Mouse (Mus musculus) embryonic stem cell, embryonic (primary cell): ENCODE results near the gene Gm11639.

Source experiments
- CTCF ChIA-PET, 4 experiments: fragments of 300-600 bp in 2 of 4; fragments of 350-600 bp in 2 of 4; sonication (Branson Sonifier 250); formaldehyde crosslinking; loops; one replicate each; lab custom pipeline; 2022; ENCODE audit warnings: inconsistent platforms in 2 of 4; lab: Charles Lee
- POLR2A ChIA-PET, 4 experiments: fragments of 300-600 bp in 2 of 4; fragments of 350-600 bp in 2 of 4; sonication (Branson Sonifier 250); formaldehyde crosslinking; loops; one replicate each; lab custom pipeline; 2022; ENCODE audit warnings: antibody characterized with exemption in 4 of 4, inconsistent platforms in 1 of 4; lab: Charles Lee

Gene Gm11639

DNA sequence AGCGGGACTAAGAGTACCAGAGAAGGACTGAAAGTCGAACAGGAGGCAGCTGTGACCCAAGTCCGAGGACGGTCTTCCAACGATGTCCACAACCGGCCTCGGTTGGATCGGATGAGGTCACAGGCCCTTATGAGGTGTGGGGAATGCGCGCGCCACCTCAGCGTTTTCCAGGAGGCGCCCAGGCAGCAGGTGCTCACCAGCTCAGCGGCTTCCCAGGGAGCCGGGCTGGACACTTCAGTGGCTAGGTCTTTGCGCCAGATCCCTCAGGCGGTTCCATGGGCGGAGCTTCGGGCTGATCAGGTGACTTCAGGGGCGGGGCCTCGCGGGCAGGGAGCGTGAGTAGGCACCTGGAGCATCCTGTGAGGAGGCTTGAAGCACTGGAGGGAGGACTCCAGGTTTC lies at the start of gene Gm11639:
Gene Gm11639 (plus strand): TSS at position 160 of the 400 bp plus-strand sequence.
- CTCF ChIA-PET = interaction anchor here in 1 of 4 experiments (1.1 kb wide), 1 partner anchor 224 kb away, joined by 3 read pairs; no protein-coding TSS in a partner anchor

DNA sequence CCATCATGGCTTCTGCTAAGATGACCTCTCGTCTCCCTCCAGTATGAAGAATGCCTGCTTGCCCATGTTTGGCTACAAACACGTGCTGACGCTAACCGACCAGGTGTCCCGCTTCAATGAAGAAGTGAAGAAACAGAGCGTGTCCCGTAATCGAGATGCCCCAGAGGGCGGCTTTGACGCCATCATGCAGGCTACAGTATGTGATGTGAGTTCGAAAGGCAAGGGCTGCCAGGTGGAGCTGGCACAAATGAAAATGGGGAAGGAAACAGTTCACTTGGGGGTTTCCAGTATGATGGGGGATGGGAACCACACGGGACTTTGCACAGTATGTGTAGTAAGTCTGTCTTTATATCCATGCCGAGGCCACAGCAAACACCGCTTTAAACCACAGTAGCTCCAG lies 48.5 kb upstream of the Gm11639 start:
- CTCF ChIA-PET = no interaction called here
- POLR2A ChIA-PET = interaction anchor here in 1 of 4 experiments (1.1 kb wide), 1 partner anchor 406 kb away, joined by 3 read pairs; the partner anchor contains the start of gene Mapt

More for the DNA sequence above, at the start of gene Gm11639:
- POLR2A ChIA-PET = interaction anchor here in 2 of 4 experiments (0.5 to 1.5 kb wide), 7 partner anchors 55 to 454 kb away, joined by 3 to 4 read pairs (median 3); partner anchors contain the start of genes Mapt (in 1 of the 2) and Mettl2 (in 1 of the 2)

DNA sequence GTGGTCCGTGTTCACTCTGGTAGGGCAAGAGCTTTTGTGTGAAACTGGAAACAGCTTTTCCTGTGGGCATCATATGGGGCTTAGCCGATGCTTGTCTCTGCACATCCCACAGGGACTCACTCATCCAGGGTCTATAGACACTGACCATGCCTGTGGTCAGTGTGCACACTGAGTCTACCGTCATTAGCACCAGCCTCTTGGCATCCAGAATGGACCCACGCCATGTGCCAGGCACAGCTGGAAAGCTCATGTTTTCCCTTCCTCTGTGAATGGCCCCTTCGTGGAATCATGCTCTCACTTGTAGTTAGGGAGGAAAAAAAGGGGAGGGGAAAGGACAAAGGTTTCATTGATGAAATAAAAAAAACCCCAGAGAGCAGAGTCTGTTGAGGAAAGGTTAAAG lies 47.5 kb upstream of the Gm11639 start:
- POLR2A ChIA-PET = interaction anchor here in 2 of 4 experiments (0.6 to 1.1 kb wide), 2 partner anchors 28 to 407 kb away, joined by 3 read pairs; partner anchors contain the start of gene Mapt (in 1 of the 2)
- CTCF ChIA-PET = interaction anchor here in 2 of 4 experiments (0.6 kb wide), 2 partner anchors 166 to 474 kb away, joined by 3 to 14 read pairs; no protein-coding TSS in a partner anchor

DNA sequence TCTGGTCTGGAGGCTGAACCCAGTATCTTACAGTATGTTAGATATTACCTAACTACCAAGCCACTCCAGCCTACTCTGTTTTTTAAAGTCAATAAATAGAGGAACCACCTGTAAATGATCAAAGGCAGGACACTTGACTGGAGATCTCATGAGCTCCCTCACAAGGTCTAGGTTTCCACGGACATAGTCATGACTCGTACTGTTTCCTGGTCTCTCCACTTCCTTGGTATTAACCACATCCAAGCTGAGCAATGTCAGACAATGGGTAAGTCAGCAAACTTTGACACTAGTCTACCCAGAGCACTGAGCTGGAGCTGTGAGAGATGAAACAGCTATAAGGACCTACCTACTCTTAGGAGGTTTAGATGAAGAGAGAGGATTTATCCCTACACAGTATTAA lies 46.6 kb upstream of the Gm11639 start:
- POLR2A ChIA-PET = interaction anchor here in 3 of 4 experiments (0.6 to 1.3 kb wide), 3 partner anchors 13 to 634 kb away, joined by 3 read pairs; no protein-coding TSS in a partner anchor
- CTCF ChIA-PET = no interaction called here

DNA sequence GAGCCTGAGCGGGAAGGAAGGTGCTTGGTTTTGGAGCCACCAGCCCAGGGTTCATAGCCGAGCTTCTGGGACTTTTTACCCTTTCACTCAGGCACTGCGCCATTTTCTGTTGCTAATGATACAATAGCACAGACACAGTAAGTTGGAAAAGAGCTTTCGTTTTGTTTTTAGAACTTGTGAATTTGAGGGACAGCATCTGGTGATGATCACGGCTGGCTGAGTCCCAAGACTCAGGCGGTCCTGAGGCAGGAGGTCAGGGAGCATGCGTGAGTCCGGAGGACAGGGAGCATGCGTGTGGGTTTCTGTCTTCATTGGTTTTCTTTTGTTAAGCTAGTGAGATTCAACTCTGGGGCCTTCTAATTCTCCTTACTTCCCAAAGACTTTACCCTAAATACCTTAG lies 45.9 kb upstream of the Gm11639 start:
- POLR2A ChIA-PET = interaction anchor here in 2 of 4 experiments (0.6 to 1.3 kb wide), 3 partner anchors 14 to 633 kb away, joined by 3 read pairs; no protein-coding TSS in a partner anchor
- CTCF ChIA-PET = no interaction called here

DNA sequence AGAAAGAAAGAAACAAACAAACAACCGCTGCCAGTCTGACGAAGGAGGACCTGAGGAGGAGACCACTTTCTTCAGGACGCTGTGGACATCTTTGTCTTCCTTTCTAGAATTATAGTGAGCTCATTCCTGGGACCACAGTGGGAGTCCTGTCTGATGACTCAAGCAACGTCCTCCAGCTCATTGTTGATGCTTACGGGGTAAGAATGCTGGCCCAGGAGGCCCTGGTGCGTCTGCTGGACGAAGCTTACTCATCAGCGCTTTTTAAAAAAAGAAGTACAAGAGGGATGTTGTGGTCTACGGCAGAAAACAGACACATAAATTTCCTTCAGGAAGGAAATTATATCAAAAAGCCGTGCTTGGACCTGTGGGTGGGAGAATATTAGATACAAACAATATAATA lies 44.6 kb upstream of the Gm11639 start:
- CTCF ChIA-PET = no interaction called here
- POLR2A ChIA-PET = interaction anchor here in 2 of 4 experiments (0.5 to 1.3 kb wide), 2 partner anchors 15 to 554 kb away, joined by 3 to 4 read pairs; no protein-coding TSS in a partner anchor

DNA sequence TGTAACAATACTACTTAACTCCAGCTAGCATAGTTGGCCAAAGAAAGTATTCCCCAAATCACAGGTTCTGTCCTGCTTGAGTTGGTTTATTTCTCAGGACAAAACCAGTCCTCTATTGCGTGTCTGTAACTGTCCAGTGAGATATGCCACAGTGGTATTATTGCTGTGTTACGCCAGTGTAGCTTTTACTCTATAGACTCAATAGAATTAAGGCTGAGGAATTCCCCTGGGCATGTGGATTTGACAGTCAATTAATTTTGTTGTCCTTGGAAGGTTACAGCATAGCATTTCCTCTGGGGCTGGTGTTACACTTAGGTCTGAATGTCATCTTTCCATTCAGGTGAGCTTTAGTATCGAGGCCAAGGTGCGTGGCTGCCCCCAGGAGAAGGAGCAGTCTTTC lies 42.3 kb upstream of the Gm11639 start:
- ChIA-PET POLR2A (no interaction called here), CTCF (no interaction called here)

DNA sequence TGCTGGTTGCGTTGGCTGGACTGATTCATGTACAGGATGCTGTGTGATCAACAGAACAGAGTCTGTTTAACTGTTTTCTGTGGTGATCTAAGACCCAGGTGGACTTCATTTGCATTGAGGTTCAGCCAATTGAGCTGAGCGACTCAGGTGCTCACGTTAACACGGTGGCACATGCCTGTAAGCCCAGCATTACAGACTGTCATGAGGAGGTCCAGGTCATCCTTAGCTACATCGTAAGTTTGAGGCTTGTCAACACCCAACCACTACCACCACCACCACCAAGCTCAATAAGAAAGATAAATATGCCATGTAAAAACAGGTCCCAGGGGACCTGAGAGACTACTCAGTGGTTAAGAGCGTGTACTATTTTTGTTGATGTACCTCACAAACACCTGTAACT lies 40.1 kb upstream of the Gm11639 start:
- POLR2A ChIA-PET = interaction anchor here in 2 of 4 experiments (0.7 to 1.0 kb wide), 2 partner anchors 14 to 942 kb away, joined by 3 read pairs; no protein-coding TSS in a partner anchor

DNA sequence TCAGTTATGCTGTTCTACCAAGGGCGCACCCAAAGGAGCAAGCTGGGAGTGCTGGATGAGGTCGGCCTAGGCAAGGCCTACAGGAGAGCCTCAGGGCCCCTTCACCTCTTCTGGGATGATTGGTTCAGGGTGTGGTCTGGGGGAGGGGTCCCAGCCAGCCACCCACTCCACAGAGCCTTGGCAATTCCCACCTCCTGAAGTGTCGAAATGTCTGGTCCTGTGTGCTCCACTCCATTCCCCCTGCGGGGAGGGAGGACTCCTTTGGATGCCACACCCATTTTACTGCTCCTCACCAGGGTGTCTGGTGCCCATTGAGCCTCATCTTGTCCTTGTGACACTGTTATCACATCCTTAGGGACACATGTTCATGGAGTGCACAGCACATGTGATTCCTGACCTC lies 39.3 kb upstream of the Gm11639 start:
- POLR2A ChIA-PET = interaction anchor here in 2 of 4 experiments (0.6 to 1.0 kb wide), 3 partner anchors 14 to 941 kb away, joined by 3 read pairs; no protein-coding TSS in a partner anchor

More for the DNA sequence above, 40.1 kb upstream of the Gm11639 start:
- CTCF ChIA-PET = interaction anchor here in 1 of 4 experiments (0.6 kb wide), 1 partner anchor 84 kb away, joined by 4 read pairs; no protein-coding TSS in a partner anchor

DNA sequence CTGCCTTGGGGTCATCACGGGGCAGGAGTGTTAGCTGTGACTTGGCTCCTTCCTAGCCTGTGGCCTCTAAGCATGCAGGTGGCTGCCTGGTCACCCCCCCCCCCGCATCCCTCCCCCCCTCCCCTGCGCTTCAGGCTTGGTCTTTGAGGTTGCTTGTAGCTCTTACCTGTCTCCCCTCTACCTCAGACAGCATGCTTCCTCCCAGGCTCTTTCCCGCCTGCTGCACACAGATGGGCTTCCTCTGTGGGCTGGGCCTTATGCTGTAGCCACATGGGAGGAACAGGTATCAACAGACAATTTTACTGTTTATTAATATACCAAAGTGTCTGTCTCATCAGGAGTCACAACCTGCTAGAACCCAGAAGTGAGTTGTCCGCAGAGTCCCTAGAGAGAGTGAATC lies 38.9 kb upstream of the Gm11639 start:
- CTCF ChIA-PET = interaction anchor here in 2 of 4 experiments (0.6 kb wide), 2 partner anchors 53 to 60 kb away, joined by 3 to 4 read pairs; no protein-coding TSS in a partner anchor
- POLR2A ChIA-PET = interaction anchor here in 2 of 4 experiments (0.6 to 1.0 kb wide), 2 partner anchors 15 to 27 kb away, joined by 3 read pairs; no protein-coding TSS in a partner anchor

More for the DNA sequence above, 39.3 kb upstream of the Gm11639 start:
- CTCF ChIA-PET = interaction anchor here in 2 of 4 experiments (0.6 kb wide), 2 partner anchors 52 to 59 kb away, joined by 3 to 4 read pairs; no protein-coding TSS in a partner anchor

DNA sequence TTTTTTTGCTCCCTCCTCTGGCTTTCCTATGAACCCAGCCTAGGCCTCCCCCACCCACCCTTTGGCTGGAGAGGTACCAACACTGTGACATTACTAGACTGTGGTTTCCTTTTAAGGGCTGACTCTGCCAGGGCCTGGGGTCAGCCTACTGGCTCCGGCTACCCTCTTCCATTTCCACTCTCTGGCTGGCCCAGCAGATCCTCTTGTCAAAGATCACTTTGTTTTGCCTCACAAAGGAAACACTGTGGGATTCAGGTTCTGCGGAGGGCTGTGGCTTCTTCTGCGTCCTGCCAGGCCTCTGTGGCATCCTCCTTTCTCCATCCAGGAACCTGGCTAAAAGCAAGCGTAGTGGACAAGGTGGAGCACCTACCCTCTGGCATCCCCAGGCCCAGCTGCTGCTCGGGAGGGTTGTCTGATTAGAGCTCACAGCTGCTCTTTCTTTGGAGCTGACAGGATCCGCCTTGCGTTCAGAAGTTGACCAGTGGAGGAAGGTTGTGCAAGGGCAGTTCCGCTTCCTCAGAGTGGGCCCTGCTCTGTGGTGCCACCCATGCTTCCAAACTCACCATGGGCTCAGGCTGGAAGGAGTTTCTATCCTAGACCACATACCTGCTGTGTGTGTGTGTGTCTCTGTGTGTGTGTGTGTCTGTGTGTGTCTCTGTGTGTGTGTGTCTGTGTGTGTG lies 38.2 kb upstream of the Gm11639 start:
- CTCF ChIA-PET = no interaction called here
- POLR2A ChIA-PET = interaction anchor here in 1 of 4 experiments (0.6 to 1.2 kb wide), 4 partner anchors 10 to 43 kb away, joined by 3 to 5 read pairs (median 4); no protein-coding TSS in a partner anchor

DNA sequence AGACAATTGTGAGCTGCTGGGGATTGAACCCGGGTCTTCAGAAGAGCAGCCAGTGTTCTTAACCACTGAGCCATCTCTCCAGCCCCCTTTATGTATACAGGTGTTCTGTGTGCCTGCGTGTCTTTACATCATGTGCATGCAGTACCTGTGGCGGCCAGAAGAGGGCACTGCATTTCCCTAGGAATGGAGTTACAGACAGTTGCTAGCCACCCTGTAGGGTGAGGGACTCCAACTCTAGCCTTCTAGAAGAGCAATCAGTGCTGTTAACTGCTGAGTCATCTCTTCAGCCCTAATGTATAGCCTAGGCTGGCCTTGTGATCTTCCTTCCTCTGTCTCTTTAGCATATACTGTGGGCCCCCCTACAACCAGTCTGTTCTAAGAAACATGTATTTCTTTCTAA lies 36.9 kb upstream of the Gm11639 start:
- ChIA-PET POLR2A (interaction anchor here in 1 of 4 experiments (1.0 to 1.2 kb wide), 2 partner anchors 9 to 23 kb away, joined by 3 to 5 read pairs; no protein-coding TSS in a partner anchor), CTCF (interaction anchor here in 3 of 4 experiments (0.6 to 1.4 kb wide), 4 partner anchors 12 to 260 kb away, joined by 3 to 8 read pairs (median 4); no protein-coding TSS in a partner anchor)

DNA sequence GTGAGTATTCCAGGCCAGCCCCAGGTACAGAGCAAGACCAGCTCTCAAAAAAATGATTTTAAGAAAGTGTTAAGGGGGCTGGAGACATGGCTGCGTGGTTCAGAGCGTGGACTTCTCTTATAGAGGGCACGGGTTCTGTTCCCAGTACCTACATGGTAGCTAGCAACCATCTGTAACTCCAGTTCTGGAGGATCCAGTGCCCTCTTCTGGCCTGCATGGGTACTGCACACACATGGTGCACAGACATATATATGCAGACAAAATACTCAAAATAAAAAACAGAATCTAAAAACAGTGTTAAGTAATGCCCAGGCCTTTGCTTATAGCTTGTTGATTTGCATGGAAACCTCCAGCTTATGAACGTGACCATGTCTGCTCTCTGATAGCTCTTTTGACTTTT lies 24.9 kb upstream of the Gm11639 start:
- CTCF ChIA-PET = interaction anchor here in 2 of 4 experiments (0.6 to 1.2 kb wide), 6 partner anchors 12 to 1373 kb away, joined by 3 to 6 read pairs (median 4); no protein-coding TSS in a partner anchor

DNA sequence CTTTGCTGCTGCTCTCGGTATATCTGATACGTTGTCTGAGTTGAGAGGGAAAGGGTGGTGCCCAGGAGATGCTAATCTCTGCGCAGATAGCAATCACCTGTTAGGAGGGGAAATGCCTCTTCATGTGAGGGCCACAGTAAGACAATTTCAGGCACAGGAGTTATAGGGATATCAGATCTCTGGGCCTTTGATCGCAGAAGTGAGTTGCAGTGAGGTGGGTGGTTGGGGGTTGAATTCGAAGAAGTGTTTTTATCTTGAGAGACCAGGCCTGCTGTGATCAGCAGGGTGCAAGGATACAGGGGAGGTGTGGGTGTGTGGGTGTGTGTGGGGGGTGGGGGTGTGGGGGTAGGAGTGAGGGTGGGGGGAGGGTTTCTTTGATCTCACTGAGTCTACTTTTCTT lies 24.4 kb upstream of the Gm11639 start:
- POLR2A ChIA-PET = interaction anchor here in 1 of 4 experiments (1.0 kb wide), 1 partner anchor 9 kb away, joined by 3 read pairs; no protein-coding TSS in a partner anchor
- CTCF ChIA-PET = interaction anchor here in 2 of 4 experiments (0.6 to 1.2 kb wide), 5 partner anchors 13 to 1373 kb away, joined by 3 to 5 read pairs (median 3); no protein-coding TSS in a partner anchor

More for the DNA sequence above, 24.9 kb upstream of the Gm11639 start:
- POLR2A ChIA-PET = interaction anchor here in 2 of 4 experiments (0.6 to 1.0 kb wide), 3 partner anchors 9 to 74 kb away, joined by 3 read pairs; no protein-coding TSS in a partner anchor

DNA sequence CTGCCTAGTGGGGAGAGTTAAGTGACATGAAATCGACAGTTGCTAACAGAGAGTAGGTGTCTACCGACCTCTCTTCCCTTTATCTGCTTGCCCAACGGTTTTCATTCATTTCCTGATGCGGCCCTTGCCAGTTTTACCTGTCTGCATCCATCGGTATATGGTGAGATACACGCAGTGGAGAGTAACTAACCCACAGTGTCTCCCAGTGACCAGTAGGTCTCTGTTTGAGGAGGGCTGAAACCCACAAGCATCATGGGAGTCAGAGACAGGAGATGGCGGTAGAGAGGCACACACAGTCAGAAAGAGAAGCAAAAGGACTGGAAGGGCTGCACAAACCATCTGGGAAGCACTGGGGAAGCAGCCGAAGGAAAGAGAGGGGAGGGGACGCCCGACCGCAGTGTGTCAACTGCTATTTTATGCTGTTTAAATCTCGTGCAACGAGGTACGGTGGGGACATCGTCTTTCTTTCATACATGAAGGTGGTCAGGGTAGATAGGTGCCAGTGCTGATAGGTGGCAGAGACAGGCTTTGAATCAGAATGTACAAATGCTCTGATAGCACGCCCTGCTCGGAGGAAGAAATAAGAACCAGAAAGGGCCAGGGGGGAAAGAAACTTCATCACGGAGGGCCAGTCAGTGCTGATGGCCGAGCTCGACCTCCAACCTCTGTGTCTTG lies 23.8 kb upstream of the Gm11639 start:
- POLR2A ChIA-PET = no interaction called here
- CTCF ChIA-PET = no interaction called here

DNA sequence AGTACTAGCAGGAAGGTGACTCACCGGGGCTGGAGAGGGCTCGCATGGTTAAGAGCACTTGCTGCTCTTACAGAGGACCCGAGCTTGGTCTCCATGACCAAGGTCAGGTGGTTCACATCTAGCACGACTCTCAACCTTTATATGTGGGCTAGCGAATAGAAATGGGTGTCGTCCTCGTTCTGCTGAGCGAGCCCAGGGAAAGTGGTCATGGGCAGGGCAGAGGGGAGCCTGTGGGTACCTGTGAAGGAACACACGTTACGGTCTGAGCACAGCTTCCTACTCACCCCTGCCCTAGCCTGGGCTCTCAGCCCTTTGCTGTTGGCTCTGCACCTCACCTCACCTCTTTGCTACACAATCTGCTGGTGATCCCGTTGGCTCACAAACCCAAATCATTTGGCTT lies 22.9 kb upstream of the Gm11639 start:
- POLR2A ChIA-PET = interaction anchor here in 2 of 4 experiments (0.5 to 0.6 kb wide), 2 partner anchors 560 to 1639 kb away, joined by 3 to 5 read pairs; no protein-coding TSS in a partner anchor
- CTCF ChIA-PET = no interaction called here

DNA sequence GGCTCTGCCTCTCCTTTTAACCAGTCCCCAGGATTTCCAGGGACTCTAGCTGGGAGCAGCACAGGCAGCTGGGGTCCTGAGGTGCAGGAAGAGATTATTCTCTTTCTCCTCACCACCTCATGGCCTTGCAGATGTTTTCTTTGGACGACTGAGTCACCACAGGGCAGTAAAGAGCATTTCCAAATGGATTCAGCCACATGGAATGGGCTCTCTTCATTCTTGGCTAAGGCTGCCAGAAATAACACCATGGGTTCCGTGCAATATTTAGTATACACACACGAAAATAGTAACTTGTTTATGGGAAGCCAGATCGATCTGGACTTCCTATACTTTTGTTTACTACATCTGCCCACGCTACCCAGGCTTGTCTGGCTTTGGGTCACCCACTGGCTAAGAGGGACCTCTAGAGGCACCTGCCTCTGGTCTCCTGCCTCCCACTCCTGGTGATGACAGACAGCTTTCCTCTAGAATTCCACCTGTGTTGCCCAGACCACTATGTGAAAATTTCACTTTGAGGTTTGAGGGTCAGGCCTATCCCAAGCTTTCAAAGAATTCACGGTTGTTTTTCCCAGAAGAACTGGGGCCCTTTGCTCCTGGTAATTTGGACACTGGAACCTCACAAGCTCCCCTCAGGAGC lies 22.1 kb upstream of the Gm11639 start:
- CTCF ChIA-PET = interaction anchor here in 1 of 4 experiments (0.7 kb wide), 1 partner anchor 43 kb away, joined by 3 read pairs; no protein-coding TSS in a partner anchor
- POLR2A ChIA-PET = interaction anchor here in 1 of 4 experiments (0.6 kb wide), 1 partner anchor 1639 kb away, joined by 3 read pairs; no protein-coding TSS in a partner anchor
